Mouse (Mus musculus) ZHBTc4 (cell line): ENCODE measurements at regions not wholly inside any gene's neighbourhood (a gene's known extent, or its start where the extent isn't known, plus 50 kb on each side); places are given as distances from the start of the nearest gene placed in this dataset.

Experiments
- DNase-seq: peaks from one replicate; pipeline ENCODE4 v3.0.0-alpha.2; 2011; ENCODE audit warnings: low read depth, low spot score

- no peak for DNase-seq
These were observed 316.2 kb upstream of the Myt1l start for GRCm38 (mm10) chr12:29211946-29212345.

DNA sequence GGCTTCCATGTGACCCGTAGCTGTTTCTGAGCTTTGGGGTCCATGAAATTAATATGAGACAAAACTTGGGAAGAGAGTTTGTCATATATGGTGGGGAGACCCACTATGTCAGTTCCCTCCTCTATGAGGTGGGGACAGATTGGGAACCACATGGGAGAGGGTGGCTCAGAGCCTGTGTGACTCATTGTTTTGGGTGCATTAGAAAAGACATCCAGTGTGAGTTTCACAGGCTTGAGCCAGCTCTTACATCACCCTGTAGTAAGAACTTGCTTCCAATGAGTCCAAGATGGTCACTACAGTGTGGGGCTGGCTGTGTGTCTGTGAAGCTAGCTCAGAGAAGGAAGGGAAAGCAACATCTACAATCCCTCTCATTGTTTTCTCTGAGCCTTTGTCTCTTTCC is 314.6 kb upstream of the Myt1l start:
- DNase-seq, result no peak

DNA sequence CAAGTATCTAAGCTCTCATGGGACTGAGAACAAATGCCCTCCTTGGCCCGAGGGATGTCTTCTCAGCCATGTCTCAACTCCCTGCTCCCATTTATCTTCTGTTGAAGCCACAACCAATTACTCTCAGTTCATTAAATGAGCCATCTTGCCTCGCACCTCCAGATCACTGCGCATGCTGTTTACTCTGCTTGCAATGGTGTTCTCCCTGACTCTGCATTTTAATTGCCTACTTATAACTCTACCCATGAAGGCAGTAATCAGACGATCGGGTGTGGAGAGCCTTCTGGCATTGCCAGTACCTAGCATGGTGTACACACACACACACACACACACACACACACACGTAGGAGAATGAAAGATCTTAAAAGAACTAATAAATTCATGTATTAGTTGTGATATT is 306.1 kb upstream of the Myt1l start:
- no peak for DNase-seq

GRCm38 (mm10) chr12:29226001-29226400 is 302.2 kb upstream of the Myt1l start:
- DNase-seq, result no peak

- DNase-seq, result no peak
These were observed 295.4 kb upstream of the Myt1l start for GRCm38 (mm10) chr12:29232492-29233447.

- DNase-seq, result no peak
These were observed 291.7 kb upstream of the Myt1l start for GRCm38 (mm10) chr12:29236496-29236895.

GRCm38 (mm10) chr12:29237516-29237915 is 290.7 kb upstream of the Myt1l start:
- DNase-seq, result no peak

- no peak for DNase-seq
These were observed 288.7 kb upstream of the Myt1l start for GRCm38 (mm10) chr12:29239482-29239881.

DNA sequence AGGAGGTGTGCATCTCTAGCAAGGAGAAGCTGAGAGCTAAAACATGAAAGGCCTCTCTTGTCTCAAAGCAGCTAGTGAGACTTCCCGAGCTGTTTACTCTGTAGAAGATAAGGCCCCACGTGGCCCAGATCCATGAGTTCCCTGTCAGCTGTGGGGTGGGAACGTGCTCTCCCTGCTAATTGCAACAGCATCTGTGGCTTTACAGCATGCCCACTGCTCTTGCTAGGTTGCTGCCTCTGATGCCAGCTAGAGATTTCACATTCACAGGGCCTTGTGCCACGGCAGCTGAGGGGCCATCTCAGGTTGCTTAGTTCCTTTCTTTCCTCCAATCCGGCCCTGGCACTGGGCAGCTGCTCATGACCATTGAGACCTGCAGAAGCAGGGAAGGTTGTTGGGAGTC is 288.2 kb upstream of the Myt1l start:
- no peak for DNase-seq

DNA sequence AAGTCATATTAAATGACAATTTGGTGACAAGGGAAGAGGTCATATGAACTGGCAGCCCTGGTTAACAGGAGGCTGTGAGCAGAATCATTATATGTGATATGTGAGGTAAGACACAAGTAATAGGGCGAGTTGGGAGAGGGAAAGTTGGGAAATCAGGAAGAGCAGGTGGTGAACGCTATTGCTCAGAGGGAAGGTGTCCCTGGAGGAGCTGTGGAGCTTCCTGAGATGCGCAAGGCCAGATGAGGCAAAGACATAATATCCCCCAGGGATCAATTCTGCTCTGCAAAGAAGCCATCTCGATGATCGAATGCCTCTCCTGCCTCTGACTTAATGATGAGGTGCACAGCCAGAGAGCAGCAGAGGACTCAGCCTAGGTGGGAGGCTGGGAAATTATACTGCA is 285.1 kb upstream of the Myt1l start:
- DNase-seq, result no peak

GRCm38 (mm10) chr12:29246041-29246440 is 282.1 kb upstream of the Myt1l start:
- DNase-seq, result no peak

GRCm38 (mm10) chr12:29247356-29247755 is 280.8 kb upstream of the Myt1l start:
- no peak for DNase-seq

DNA sequence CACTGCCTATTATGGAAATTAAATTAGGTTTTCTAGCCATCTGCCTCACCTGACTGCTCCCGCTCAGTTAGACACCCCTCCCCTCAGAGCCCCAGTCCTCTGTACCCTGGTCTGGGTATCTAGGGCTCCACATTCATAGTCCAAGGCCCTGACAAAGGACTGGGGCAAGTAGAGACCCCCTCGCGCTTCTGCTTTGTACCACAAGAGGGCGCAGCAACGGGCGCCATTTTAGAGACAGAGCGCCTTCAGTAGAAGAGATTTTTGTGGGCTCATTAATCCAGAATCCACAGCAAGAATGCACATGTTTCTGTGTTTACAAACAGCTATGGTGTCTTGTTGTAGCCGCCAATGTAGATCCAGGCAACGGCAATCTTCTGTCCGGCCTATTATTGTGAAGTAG is 279.7 kb upstream of the Myt1l start:
- peak; percentile 55 for DNase-seq

DNA sequence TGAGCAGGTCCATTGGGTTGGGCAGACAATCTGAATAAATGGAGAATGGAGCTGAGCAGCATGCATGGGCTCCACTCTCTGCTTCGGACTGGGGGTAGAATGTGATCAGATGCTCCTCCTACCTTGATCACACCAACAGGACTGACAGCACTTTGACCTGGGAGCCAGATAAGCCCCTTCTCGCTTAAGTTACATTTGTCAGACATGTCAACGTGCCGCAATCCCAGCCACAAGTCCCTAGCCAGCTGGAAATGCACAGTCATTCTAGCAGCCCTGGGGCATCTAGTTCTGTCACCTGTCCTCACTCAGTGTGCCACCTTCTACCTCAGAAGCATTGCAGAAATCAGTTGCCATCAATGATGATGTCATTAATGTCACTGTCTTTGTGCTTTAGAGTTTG is 272.1 kb upstream of the Myt1l start:
- DNase-seq, result no peak

GRCm38 (mm10) chr12:29257011-29257734 is 271.0 kb upstream of the Myt1l start:
- DNase-seq, result no peak

GRCm38 (mm10) chr12:29257735-29258547 is 270.2 kb upstream of the Myt1l start:
- no peak for DNase-seq

DNA sequence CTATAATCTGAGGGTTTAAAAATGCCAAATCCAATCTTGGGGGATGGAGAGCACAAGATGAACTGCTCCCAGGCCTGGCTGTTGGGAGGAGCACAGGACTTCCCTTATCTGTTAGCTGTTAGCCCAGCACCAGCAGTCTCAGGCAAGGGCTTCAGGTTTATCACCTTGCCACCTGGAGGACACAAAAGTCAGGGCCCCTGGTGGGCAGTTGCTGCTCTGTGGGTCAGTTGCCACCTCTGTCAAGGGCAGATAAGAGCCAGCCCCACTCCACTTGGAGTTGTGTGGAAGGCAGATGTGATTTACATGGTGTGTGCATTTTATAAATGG is 269.7 kb upstream of the Myt1l start:
- no peak for DNase-seq

- no peak for DNase-seq
These were observed 269.2 kb upstream of the Myt1l start for GRCm38 (mm10) chr12:29258966-29259365.

DNA sequence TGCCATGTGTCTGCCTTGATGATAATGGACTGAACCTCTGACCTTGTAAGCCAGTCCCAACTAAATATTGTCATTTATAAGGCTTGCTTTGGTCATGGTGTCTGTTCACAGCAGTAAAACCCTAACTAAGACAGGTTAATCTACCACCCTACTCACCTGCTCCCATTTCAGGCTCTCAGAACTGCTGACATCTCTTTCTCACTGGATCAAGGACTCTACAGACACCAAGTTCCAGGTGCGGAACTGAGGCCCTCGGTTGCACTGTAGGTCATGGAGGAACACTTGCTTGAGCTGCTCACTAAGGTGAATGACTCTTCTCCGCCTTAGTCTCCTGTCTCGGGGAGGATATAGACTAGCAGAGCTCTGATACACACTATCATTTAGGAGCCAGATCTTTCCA is 254.0 kb upstream of the Myt1l start:
- DNase-seq, result no peak

- no peak for DNase-seq
These were observed 252.5 kb upstream of the Myt1l start for GRCm38 (mm10) chr12:29275676-29276075.

DNA sequence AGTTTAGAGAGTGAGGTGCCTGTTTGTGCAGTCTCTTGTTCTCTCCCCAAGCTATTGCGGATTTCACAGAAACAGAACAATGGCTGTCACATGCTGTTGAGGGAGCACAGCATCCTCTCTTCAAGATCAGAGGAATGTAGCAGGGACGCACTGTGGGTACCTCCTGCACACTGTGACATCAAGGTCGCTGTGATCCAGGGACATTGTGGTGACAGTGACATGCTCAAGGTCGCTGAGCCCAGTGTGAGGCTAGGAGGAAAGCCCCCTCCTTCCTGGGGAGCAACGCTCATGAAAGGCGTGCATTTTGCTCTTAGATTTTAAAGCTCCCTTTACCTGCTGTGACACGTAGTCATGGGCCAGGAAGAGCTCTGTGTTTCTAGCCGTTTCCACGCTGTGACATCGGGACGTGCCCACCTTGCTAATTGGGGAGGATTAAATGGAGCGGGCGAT is 248.5 kb upstream of the Myt1l start:
- DNase-seq, result no peak
